ENCODE assay signal across 17 mouse cellular contexts in the genomic region with DNA sequence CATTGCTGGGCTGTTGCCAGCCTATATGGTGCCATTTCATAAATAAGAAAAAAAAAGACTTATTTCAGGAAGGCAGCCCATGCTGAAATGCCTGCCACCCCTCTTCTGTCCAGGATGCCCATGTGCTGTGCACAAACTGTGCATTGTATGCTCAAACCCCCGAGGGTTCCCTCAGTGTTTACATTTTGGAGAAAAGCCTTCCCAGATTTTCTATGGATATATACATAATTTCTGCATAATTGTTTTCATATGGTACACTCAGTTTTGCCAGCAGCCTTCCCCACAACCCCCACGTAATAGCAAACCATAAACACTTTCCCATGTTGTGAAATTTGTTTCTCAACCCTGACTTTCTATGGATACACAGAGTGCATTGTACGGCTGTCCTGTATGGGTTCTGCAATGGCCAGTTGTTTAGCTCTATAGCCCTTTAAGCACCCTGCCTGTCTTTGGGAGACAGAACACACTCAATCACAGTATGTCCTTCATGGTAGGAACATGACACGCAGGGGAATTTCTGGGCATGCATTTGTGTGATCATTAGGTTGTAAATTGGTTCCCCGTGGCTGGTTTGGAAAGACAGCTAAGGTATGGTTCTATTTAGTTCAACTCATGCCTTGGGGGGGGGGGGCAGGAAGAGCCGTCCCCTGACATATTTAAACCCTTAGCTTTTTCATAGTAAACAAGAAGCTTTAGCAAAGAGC. TPM values are rescaled to one million over a fixed set of nuclear protein-coding genes. Genes with fewer than 3 reads are reported as not detected.
DNase-seq lines count a peak whose midpoint lies in the region; ATAC-seq lines count a peak whose summit lies in the region.
"Had no signal": no experiment of that assay in that cellular context is flagged by ENCODE, and none has a peak within 500 bp of the region (broad histone marks: within the 10 kb centered on the region; RNA-seq: fewer than 3 reads in every experiment).

No protein-coding gene starts in this region.

- no peak for ATAC-seq in kidney, embryonic 16.5 days (ENCODE audit: low FRiP score, low TSS enrichment)
- ATAC-seq in kidney, embryonic 14.5 days (ENCODE audit: low FRiP score, low TSS enrichment): no peak
- ATAC-seq in embryonic facial prominence, embryonic 13.5 days (ENCODE audit: insufficient number of reproducible peaks, insufficient read depth, low FRiP score, low TSS enrichment, low read depth): peak; percentile 68
- ATAC-seq in limb, embryonic 15.5 days (ENCODE audit: insufficient number of reproducible peaks, low FRiP score, low TSS enrichment, low read depth): no peak
- ATAC-seq: forebrain, embryonic 15.5 days; midbrain, embryonic 13.5 days had no signal

- no peaks in the 10 kb centered on the region for H3K9me3 ChIP-seq in heart, embryonic 10.5 days
- no peaks in the 10 kb centered on the region for H3K9me3 ChIP-seq in kidney, embryonic 16.5 days (ENCODE audit: low read length)
- no peaks in the 10 kb centered on the region for H3K9me3 ChIP-seq in kidney, embryonic 14.5 days (ENCODE audit: control insufficient read depth, low read length)
- H3K9me3 ChIP-seq in embryonic facial prominence, embryonic 13.5 days: no peaks in the 10 kb centered on the region
- H3K9me3 ChIP-seq in limb, embryonic 15.5 days: no peaks in the 10 kb centered on the region
- H3K9me3 ChIP-seq: forebrain, embryonic 15.5 days; hindbrain, embryonic 15.5 days; midbrain, embryonic 13.5 days; neural tube, embryonic 15.5 days had no signal

- 87% methylated on average over 6 of the region's 6 CpGs for WGBS in heart, embryonic 10.5 days
- WGBS in kidney, embryonic 16.5 days: 80% methylated on average over 6 of the region's 6 CpGs
- WGBS in kidney, embryonic 14.5 days: 80% methylated on average over 6 of the region's 6 CpGs
- 23% methylated on average over 6 of the region's 6 CpGs for WGBS in embryonic facial prominence, embryonic 13.5 days
- WGBS in limb, embryonic 15.5 days: 43% methylated on average over 6 of the region's 6 CpGs

- no peaks in the 10 kb centered on the region for H3K27me3 ChIP-seq in heart, embryonic 10.5 days (ENCODE audit: insufficient read depth, poor library complexity, severe bottlenecking)
- H3K27me3 ChIP-seq in kidney, embryonic 16.5 days (ENCODE audit: insufficient read depth, low read length): no peaks in the 10 kb centered on the region
- H3K27me3 ChIP-seq in kidney, embryonic 14.5 days (ENCODE audit: control insufficient read depth, insufficient read depth, low read length): no peaks in the 10 kb centered on the region
- H3K27me3 ChIP-seq in embryonic facial prominence, embryonic 13.5 days: no peaks in the 10 kb centered on the region
- H3K27me3 ChIP-seq in limb, embryonic 15.5 days: no peaks in the 10 kb centered on the region
- H3K27me3 ChIP-seq: CH12.LX; forebrain, embryonic 15.5 days; hindbrain, embryonic 15.5 days; neural tube, embryonic 15.5 days had no signal

- peaks cover 2% of the 10 kb centered on the region; the same call in 1 of the 2 replicates for H3K36me3 ChIP-seq in heart, embryonic 10.5 days
- no peaks in the 10 kb centered on the region for H3K36me3 ChIP-seq in kidney, embryonic 16.5 days (ENCODE audit: insufficient read depth, low read length)
- H3K36me3 ChIP-seq in kidney, embryonic 14.5 days (ENCODE audit: control insufficient read depth, insufficient read depth, low read length): no peaks in the 10 kb centered on the region
- H3K36me3 ChIP-seq in embryonic facial prominence, embryonic 13.5 days: no peaks in the 10 kb centered on the region
- H3K36me3 ChIP-seq in limb, embryonic 15.5 days: no peaks in the 10 kb centered on the region
- H3K36me3 ChIP-seq: forebrain, embryonic 15.5 days; hindbrain, embryonic 15.5 days; midbrain, embryonic 13.5 days; neural tube, embryonic 15.5 days had no signal

- peaks cover 72% of the 10 kb centered on the region for H3K4me1 ChIP-seq in heart, embryonic 10.5 days
- peaks cover 57% of the 10 kb centered on the region for H3K4me1 ChIP-seq in kidney, embryonic 16.5 days (ENCODE audit: insufficient read depth, low read length)
- peaks cover 50% of the 10 kb centered on the region for H3K4me1 ChIP-seq in kidney, embryonic 14.5 days (ENCODE audit: control insufficient read depth, insufficient read depth, low read length)
- H3K4me1 ChIP-seq in embryonic facial prominence, embryonic 13.5 days: peaks cover 73% of the 10 kb centered on the region
- H3K4me1 ChIP-seq in limb, embryonic 15.5 days: peaks cover 47% of the 10 kb centered on the region

- H3K4me3 ChIP-seq in heart, embryonic 10.5 days: no peak overlapping the region
- H3K4me3 ChIP-seq in kidney, embryonic 16.5 days (ENCODE audit: low read length): no peak overlapping the region
- no peak overlapping the region for H3K4me3 ChIP-seq in kidney, embryonic 14.5 days (ENCODE audit: low read length)
- no peak overlapping the region for H3K4me3 ChIP-seq in embryonic facial prominence, embryonic 13.5 days
- H3K4me3 ChIP-seq in limb, embryonic 15.5 days: no peak overlapping the region
- H3K4me3 ChIP-seq: forebrain, embryonic 15.5 days; hindbrain, embryonic 15.5 days; midbrain, embryonic 13.5 days; myocyte; neural tube, embryonic 15.5 days had no signal

- DNase-seq in heart, embryonic 10.5 days (ENCODE audit: low spot score): no peak
- no peak for DNase-seq in heart, adult 18-20 months
- DNase-seq in layer of hippocampus, postnatal 36 days: no peak
- DNase-seq: cerebellum, adult 2 months; kidney, postnatal 10 days; right cerebral cortex, postnatal 25 days; thymus, postnatal 14 days had no signal

- H3K4me2 ChIP-seq in kidney, embryonic 16.5 days (replicated peaks; ENCODE audit: low read depth, low read length): no peak overlapping the region
- no peak overlapping the region for H3K4me2 ChIP-seq in kidney, embryonic 14.5 days (replicated peaks; ENCODE audit: low read depth, low read length)
- H3K4me2 ChIP-seq in embryonic facial prominence, embryonic 13.5 days: 0 out of 2 replicates have a peak overlapping the region, but pooled peaks have one; percentile 42
- no peak overlapping the region for H3K4me2 ChIP-seq in limb, embryonic 15.5 days
- H3K4me2 ChIP-seq: forebrain, embryonic 15.5 days; hindbrain, embryonic 15.5 days; midbrain, embryonic 13.5 days; neural tube, embryonic 15.5 days had no signal

- peak overlapping the region; percentile 89 for H3K27ac ChIP-seq in heart, embryonic 10.5 days
- H3K27ac ChIP-seq in kidney, embryonic 16.5 days (ENCODE audit: low read length): peak overlapping the region; percentile 1; the same call in 1 of the 2 replicates
- H3K27ac ChIP-seq in kidney, embryonic 14.5 days (ENCODE audit: low read depth, low read length): no peak overlapping the region
- H3K27ac ChIP-seq in embryonic facial prominence, embryonic 13.5 days: peak overlapping the region; percentile 96
- peak overlapping the region; percentile 83 for H3K27ac ChIP-seq in limb, embryonic 15.5 days
- H3K27ac ChIP-seq: forebrain, embryonic 15.5 days; hindbrain, embryonic 15.5 days; midbrain, embryonic 13.5 days; neural tube, embryonic 15.5 days had no signal

- no peak overlapping the region for H3K9ac ChIP-seq in kidney, embryonic 16.5 days (replicated peaks; ENCODE audit: low read length)
- H3K9ac ChIP-seq in kidney, embryonic 14.5 days (ENCODE audit: low read depth, low read length): no peak overlapping the region
- H3K9ac ChIP-seq in embryonic facial prominence, embryonic 13.5 days: no peak overlapping the region
- no peak overlapping the region for H3K9ac ChIP-seq in limb, embryonic 15.5 days
- H3K9ac ChIP-seq: forebrain, embryonic 15.5 days; hindbrain, embryonic 15.5 days; midbrain, embryonic 13.5 days; neural tube, embryonic 15.5 days had no signal

RNA-seq across cellular contexts. Expression of a gene that starts 36.0 kb away (rescaled TPM):
- polyA plus RNA-seq in heart, embryonic 10.5 days (2016; fragmentation: Nextera tagmentation; extraction: Ambion mirVana): 58.3 and 65.9 TPM in 2 replicates
- total RNA-seq in heart, adult 18-20 months (2021): 10 to 100 TPM; 28.0 to 31.6 TPM
- polyA plus RNA-seq in kidney, embryonic 16.5 days (2015; fragmentation: Nextera tagmentation; extraction: Ambion mirVana): 75.1 and 78.0 TPM in 2 replicates
- 36.4 and 44.7 TPM in 2 replicates for polyA plus RNA-seq in kidney, embryonic 14.5 days (2014; fragmentation: Nextera tagmentation; extraction: Ambion mirVana)
- 148 and 177 TPM in 2 replicates for polyA plus RNA-seq in embryonic facial prominence, embryonic 13.5 days (2015; fragmentation: Nextera tagmentation; extraction: Ambion mirVana)
- polyA plus RNA-seq in limb, embryonic 15.5 days (2015; fragmentation: Nextera tagmentation; extraction: Ambion mirVana): 126 and 133 TPM in 2 replicates
- 10 to 100 TPM; 72.7 to 74.2 TPM for total RNA-seq in layer of hippocampus, postnatal 36 days (2021)
